Mouse (Mus musculus): ENCODE data around the gene Atxn1.

GRCm38 (mm10) chr13:45749222-45749621, 215.6 kb downstream of the Atxn1 start:
- TF ChIP-seq EP300 (IDR thresholded peaks at IDR 0.05; ENCODE audit: insufficient read depth, low read depth, low read length) (no peak), POLR2A (IDR thresholded peaks at IDR 0.05; ENCODE audit: insufficient read depth, low read depth, low read length) (no peak), CTCF (IDR thresholded peaks at IDR 0.05) (no peak)

Measured in heart, adult 2 months (tissue).